Mouse (Mus musculus) heart, adult 18-20 months (tissue): Measurements from ENCODE around the gene Cenpl. TPM values are rescaled to one million over a fixed set of nuclear protein-coding genes. Genes with fewer than 3 reads are reported as not detected.
A peak's percentile ranks its signal among the peaks of the same experiment; 100 is the strongest.

Source experiments
- DNase-seq, 2 experiments: peaks; one replicate each; pipeline ENCODE4 v3.0.0; 2021 to 2022; ENCODE audit warnings: mixed read lengths in 1 of 2
- total RNA-seq, 2 experiments: library from RNA; stranded (reverse); gene quantifications; 2 replicates each; pipeline ENCODE4 v1.2.3; 2021

Cenpl gene
- total RNA-seq, 2 experiments from 2014 or later = 1.0 to 1.2 TPM

DNA sequence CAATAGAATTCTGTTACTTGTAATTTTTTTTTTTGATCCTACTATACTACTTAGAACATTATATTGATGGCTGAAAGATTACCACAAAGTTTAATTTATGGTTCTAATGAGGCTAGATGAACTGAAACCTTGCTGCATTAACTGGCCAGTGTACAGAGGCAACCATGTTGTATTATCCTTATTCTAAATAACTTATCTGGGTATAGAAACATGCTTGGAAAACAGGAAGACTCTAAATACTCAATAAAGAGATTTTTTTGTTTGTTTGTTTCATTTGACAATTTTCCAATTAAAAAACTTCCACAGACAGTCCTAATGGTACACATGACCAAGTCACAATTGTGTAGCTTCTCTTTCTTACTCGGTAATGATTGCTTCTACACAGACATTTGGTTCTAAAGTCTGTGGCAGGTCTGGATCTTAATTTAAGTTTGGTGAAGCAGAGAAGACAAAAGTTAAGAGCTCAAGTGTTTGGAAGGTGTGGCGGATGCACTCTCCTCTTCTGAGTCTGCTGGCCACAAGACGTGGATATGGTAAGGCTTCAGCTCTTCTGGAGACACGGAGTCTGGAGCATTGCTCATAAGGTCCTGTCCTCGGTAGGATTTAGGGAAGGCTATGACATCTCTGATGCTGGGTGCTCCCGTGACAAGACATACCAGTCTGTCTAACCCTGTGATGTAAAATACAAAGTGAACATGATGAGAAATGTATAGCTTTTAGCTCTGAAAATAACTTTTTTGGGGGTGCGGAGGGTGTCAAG lies 29.1 kb upstream of the Cenpl start:
- DNase-seq = no peak

DNA sequence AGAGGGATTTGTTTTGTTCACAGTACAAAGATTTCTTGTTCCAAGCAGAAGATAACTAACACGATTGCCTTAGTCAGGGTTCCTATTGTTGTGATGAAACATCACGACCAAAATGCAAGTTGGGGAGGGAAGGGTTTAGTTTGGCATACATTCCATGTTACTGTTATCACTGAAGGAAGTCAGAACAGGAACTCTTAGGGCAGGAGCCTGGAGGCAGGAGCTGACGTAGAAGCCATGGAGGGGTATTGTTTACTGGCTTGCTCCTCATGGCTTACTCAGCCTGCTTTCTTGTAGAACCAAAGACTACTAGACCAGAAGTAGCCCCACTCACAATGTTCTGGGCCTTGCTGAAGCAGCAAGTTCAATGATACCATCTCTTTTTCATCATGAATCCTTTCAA lies 23.5 kb upstream of the Cenpl start:
- DNase-seq = no peak

DNA sequence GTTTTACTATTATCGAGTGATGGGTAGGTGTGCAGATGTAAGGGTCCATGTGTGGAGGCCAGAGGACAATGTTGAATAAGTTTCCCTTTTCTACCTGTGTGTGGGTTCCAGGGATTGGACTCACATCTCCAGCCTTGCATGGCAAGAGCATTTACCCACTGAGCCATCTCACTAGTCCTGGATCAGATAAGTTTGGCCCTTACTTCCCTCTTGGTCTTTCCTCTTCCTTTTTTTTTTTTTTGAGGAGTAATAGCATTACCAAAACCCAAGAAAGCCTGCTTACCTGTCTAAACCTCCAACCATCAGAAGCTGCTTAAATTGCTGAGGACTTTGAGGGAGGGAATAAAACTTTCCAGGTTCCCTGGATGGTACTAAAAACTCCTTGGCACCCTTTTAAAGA lies 13.3 kb upstream of the Cenpl start:
- no peak for DNase-seq

DNA sequence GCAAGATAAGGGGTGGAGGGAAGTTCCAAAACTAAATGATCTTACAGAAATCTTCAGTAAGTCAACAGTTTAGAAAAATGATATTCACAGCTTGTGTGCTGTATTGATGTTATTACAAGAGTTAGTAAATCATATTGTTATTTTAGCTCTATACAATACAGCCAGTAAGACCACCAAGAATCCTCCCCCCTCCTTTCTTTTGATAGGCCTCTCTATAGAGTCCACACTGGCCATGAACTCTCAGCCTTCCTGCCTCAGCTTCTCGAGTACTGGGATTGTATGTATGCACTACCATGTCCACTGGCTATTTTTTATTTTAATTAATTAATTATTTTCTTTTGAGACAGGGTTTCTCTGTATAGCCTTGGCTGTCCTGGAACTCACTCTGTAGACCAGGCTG lies 7.2 kb upstream of the Cenpl start:
- no peak for DNase-seq

DNA sequence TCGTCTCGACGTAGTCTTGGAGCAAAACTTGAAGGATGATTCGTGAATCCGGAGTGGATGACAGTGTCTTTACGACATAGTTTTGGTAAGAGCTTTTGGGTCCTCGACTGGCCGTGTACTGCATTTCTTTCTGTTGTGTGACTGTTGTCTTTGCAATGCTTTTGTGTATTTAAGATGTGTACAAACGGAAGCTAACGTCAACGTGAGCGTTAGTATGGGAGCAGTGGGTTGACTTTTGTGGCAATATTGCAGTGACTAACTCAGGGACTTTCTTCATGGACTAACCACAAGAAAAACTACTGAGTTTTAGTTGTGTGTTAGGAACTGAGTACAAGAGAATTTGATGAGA lies 733 bp downstream of the Cenpl start:
- DNase-seq = no peak

DNA sequence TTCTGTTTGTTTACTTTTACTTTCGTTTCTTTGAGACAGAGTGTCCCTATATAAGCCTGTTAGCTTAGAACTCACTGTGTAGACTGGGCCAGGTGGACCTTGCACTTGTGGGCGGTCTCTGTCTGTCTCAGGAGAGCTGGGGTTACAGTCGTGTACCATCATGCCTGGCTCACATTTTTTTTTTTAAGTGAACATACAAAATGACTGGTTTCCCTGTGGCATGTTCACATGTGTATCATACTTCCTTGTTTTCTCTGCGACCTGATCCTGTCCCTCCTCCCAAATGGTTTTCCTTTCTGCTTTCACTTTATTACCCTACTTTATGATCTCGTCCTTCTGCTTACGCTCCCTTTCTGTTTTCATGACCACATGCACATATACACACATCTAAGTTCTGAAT lies 5.7 kb downstream of the Cenpl start:
- no peak for DNase-seq

DNA sequence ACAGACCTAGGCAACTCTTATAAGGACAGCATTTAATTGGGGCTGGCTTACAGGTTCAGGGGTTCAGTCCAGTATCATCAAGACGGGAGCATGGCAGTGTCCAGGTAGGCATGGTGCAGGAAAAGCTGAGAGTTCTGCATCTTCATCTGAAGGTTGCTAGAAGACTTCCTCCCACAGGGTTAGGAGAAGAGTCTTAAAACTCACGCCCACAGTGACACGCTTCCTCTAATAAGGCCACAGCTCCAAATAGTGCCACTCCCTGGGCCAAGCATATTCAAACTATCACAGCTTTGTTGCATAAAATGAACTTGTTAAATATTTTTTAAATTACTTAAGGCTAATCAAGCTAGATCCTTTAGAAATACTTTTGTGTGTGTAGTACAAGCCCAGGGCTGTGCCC lies 6.7 kb downstream of the Cenpl start:
- peak in 1 of 2 experiments; percentile 4 for DNase-seq

DNA sequence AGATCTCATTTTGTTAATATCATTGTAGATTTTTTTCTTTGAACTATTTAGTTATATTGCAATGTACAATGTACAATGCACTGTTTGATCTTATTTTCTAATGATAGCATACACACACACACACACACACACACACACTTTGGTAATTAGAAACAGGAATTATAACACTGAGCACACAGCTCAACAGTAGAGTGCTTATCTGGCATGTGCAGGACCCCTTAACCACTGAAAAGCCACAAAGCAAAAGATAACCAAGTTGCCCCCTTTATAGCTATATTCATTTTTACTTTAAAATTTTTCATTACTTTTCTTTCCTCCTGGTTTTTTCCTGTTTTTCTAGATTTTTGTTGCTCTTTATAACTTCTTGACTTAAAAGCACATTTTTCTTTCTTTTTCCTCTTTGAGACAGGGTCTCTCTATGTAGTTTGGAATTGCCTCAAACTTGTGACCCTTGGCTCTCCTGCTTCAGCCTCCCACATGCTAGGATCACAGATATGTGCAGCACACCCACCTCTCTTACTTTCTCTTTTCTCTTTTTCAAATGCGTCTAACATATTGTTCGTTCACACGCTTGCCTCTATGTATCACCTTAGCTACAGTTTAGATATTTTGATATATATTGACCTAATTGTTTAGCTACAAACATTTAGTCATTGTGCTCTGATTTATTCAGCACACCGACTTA lies 29.4 kb downstream of the Cenpl start:
- no peak for DNase-seq

DNA sequence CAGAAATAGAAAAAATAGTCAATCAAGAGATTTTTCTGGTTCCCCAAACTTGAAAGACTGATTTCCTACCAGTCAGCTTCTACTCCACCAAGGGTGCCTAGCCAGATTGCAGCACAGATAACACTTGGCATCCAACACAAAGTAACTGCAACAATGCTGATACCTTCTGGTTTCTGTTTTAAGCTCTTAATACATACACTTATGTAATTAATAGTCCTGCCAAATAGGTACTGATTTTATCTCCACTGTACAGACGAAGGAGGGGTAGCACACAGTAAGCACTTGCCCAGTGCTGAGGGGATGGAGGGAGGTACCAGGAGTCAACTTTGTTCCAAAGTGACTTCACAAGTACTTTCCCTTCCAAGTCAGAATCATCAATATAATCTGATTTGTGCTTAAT lies 33.3 kb downstream of the Cenpl start:
- DNase-seq = no peak

DNA sequence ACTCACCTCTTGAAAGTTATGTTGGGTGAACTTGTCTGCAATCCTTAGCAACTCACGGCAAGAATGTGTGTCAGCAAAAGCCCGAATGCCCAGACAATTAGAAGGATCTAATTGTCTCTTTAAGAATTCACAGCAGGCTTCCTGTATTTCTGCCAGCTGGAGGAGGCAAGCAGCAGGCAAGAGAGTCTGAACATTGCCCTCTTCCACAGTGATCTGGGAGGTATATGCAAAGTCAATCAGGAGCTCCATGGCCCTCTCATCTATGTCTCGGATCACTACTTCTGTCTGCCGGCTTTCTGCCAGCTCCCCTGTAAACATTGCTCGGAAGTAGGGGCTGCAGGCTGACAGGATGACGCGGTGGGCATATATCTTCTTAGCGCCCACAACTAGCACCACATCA lies 38.7 kb downstream of the Cenpl start:
- no peak for DNase-seq

DNA sequence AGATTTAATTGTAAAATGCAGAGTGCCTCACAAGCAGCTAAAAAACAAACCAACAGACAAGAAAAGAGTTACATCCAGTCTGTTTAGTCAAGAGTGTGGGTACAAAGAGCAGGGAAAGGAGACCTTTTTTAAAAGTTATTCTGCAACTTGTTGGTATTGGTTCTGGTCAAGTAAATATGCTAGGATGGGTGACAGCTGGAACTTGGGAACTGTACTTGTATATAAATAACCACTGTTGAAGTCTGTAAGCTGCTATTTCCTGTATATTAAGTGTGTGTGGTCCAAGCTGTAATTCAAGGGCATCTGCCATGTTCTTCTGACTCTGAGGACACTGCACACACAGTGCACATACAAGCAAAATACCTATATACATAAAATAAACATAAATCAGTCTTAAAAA lies 44.1 kb downstream of the Cenpl start:
- no peak for DNase-seq

DNA sequence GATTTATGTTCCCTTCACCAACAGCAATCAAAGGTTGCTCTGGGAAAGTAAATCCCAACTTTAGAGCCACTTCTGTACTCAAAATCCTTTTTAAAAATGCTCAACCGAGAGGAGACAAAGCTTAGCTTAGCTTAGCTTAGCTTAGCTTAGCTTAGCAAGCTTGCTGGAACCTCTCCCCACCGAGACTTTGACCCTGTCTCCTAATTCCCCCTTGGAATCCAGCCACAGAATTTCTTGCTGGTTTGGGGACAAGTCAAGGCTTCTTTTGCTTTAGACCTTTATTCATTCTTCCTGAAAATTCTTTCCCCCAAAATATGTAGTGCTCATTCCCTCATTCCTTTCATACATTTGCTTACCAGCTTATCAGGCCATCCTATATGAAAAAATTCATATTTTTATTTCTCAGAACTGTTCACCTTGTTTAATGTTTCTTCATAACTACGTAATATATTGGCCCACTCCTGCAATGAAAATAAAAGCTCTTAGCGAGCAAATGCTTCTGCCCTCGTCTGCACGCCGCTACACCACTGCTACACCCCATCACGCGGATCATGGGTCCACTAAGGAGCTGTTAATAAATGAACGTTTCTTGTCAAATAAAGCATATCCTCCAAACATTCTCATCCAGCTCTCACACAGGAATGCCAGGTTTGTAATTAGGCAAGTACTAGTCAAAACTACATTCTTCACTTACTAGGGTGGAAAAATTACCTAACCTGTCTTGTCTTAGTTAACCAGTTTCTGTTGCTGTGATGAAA lies 52.3 kb downstream of the Cenpl start:
- no peak for DNase-seq

DNA sequence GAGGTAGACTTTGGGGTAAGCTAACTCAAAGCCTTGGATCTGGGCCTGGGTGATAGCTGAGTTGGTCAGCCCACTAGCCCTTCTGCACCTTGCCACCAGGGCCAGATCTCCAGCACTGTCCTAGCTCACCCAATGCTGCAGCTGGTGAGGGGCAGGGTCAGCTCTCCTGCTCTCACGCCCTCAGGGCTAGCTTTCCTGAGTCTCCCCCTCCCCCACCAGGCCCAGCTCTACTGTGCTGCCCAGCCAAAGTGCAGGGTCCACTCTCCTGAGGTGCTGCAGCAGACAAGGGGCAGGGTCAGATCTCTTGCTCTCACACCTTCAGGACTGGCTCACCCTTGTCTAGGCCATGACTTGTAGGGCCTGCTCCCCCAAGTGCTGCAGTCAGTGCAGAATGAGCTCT lies 55.9 kb downstream of the Cenpl start:
- no peak for DNase-seq

DNA sequence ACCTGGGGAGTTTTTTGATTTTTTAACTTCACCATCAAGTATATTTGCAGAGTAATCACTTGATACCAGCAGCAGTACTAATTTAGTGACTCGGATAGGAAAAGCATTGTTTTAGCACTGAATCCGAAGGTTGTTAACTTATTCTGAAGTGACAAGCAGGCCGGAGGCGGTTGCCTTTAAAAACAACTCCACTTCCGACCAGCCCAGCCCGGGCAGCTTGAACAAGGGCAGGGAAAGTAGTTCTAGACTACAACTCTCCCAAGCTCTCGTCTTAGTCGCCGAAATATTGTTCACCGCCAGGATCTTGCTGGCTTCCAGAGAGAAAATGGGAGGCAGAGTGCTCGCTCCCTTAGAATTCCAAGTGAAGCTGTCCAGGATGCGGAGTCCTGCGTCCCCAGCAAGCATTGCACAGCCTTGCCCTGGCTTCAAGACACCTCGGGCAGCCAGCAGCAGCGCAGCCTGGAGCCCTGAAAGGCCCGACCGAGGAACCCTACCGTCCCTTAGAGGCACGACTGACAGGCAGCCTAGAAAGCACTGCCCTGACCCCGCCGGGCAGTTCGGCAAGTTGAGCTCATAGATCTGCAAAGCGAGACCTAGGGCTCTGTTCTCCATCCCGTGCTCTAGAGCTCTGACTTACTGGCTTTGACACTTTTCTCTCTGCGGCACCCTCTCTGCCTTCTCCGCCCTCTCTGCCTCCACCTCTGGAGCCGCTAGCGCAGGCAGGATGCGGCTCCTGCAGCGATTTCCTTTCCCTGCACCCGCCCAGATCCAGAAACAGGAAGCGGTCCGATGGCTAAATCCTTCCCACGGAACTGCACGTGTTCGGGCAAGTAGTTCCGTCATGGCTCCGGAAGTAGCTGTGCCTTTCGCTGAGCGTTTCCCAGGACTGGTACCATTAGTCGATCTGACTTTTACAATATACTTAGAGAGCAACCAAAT lies 60.5 kb downstream of the Cenpl start, which contains the start of gene Klhl20:
Gene Klhl20, minus strand, starts transcription at position 786 of the 939 bp plus-strand sequence.
- peak; percentile 95 to 98 for DNase-seq

Other genes starting within 250 kb of the Cenpl start
- gene Rc3h1, start 164.3 kb upstream of the Cenpl start, total RNA-seq = 10 to 100 TPM; 39.6 to 48.4 TPM
- under 1 TPM; 0.07 to 0.36 TPM for gene Serpinc1, start 92.1 kb upstream of the Cenpl start, total RNA-seq
- 10 to 100 TPM; 14.2 to 15.7 TPM for gene Zbtb37, start 35.9 kb upstream of the Cenpl start, total RNA-seq
- gene Dars2, start 55 bp upstream of the Cenpl start, total RNA-seq = 10 to 100 TPM; 25.3 to 28.4 TPM
- 10 to 100 TPM; 10.7 to 11.1 TPM for gene Klhl20, start 60.8 kb downstream of the Cenpl start, total RNA-seq
- gene Ankrd45, start 72.0 kb downstream of the Cenpl start, total RNA-seq = 1 to 10 TPM; 3.4 to 4.6 TPM
- not detected for gene Tex50, start 88.6 kb downstream of the Cenpl start, total RNA-seq
- 100 to 1,000 TPM; 348 to 375 TPM for gene Prdx6, start 180.5 kb downstream of the Cenpl start, total RNA-seq